Mouse (Mus musculus) c-Kit-positive CD71-negative TER-119-negative erythroid progenitor cells, embryonic 14.5 days (primary cell): ENCODE measurements around the gene Letm1.

Experiments used
- DNase-seq: peaks from one replicate; pipeline ENCODE4 v3.0.0-alpha.2; 2013; ENCODE audit warnings: low read depth

Gene Letm1

DNA sequence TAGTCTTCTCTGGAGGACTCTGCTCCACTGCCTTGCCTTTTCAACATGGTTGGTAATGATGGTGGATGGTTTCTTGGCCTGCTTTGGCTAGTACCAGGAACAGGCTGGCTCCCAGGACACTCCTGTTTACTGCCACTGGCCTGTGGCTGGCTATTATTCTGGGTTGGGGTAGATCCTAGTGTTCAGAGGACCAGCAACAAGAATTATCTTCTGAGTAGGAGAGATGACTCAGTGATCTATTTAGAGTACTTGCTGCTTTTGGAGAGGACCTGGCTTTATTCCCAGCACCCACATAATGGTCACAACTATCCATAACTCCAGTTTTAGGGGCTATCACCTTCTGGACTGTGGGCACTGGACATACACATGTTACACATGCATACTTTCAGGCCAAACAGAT lies 44.3 kb downstream of the Letm1 start:
- no peak for DNase-seq

DNA sequence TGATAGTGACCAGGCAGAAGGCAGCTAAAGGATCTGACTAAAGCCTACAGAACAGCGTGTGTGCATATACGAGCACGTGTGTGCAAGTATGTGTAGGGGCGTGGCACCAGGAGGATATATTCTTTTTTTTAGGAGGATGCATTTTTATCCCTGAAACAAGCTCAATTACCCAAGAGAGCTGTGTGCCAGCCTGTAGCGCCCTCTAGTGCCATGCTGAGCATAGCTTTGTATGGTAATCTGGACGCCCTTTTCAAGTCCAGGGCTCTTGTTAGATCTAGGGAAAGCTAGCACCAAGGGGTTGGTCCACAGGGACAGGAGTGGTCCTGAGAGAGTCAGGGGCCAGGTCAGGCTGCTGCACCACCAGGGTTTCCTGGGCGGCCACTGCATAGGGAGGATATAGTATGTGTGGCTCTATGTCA lies 44.7 kb downstream of the Letm1 start:
- DNase-seq, result peak; percentile 67

DNA sequence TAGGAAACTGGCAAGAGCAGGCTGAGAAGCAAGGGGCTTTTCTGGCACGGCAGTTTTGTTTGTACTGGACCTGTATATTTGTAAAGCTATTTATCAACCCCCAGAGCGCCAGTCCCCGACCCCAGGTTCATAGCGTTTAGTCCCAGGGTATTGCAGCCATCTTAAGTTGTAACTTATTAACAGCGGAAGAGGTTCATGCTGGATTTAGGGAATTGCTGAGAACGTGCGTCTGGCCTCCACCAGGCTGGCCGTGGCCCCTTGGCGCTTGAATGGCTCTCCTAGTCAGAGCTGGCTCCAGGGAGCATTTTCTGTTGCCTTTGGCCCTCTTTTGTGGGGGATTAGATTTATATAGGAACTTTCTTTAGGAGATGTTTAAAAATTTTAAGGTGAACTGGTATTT lies 46.4 kb downstream of the Letm1 start:
- no peak for DNase-seq

DNA sequence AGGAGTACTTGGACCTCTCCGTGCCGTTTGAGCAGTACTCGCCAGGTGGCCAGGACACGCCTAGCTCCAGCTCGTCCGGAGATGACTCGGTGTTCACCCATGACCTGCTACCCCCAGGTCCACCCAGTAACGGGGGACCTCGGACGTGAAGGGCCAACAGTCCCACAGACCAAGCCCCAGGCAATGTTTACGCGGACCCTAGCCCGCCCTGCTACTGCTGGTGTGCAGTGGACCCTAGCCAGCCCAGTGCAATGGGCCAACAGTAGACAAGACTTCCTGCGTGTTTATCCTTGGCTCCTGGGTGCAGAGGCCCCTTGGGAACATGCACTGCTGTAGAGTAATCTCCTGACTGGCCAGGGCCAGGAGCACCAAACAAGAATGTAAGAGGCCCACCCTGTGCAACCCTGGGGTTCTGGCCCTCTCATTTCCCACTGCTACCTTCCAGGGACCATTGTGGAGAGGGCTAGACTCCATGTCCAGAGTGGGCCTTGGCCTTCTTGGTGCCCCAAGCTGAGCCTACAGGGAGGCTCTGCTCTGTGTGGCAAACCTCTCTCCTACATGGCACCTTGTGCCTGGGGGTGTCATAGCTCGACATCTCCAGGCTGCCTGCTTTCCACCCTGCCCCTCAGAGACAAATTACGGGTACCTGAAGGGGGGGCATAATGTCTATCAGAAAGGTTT lies 47.1 kb downstream of the Letm1 start:
- no peak for DNase-seq

DNA sequence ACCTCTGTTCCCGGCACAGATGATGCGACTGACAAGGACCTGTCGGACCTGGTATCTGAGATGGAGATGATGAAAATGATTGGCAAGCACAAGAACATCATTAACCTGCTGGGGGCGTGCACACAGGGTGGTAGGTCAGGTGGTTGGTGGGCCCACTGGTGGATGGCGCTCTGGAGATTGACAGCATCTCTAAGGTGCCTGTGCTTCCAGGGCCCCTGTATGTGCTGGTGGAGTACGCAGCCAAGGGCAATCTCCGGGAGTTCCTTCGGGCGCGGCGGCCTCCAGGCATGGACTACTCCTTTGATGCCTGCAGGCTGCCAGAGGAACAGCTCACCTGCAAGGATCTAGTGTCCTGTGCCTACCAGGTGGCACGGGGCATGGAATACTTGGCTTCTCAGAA lies 48.8 kb downstream of the Letm1 start:
- DNase-seq, result no peak

DNA sequence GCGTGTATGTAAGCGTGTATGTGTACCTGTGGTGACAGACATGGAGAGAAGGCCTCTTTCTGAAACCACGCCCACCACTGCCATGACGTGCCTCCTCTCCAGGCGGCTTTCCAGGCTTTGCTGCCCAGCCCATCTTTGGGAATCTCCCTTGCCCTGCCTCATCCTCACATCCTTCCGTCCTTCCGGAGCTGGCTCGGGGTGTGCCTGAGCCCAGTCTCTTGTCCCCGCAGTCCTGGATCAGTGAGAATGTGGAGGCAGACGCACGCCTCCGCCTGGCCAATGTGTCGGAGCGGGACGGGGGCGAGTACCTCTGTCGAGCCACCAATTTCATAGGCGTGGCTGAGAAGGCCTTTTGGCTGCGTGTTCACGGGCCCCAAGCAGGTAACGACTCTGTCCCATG lies 51.6 kb downstream of the Letm1 start:
- DNase-seq, result no peak

DNA sequence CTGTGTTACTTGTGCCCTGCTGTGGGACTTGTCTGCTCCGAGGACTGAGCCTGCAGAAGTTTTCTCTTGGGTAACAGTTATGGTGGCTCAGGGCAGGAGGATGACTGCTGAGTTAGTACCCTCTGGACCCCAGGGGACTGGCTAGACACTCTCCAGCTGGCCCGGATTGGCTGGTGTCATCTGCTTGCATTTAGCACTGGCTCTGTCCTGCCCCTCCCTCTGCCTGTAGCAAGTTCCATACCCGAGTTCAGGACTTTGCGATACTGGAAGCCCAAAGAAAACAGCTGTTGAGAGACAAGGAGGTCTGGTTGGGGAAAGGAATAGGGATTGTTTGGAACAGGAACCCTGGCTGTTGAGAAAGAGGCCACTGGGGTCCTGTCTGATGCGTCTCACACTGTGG lies 52.1 kb downstream of the Letm1 start:
- DNase-seq, result no peak

DNA sequence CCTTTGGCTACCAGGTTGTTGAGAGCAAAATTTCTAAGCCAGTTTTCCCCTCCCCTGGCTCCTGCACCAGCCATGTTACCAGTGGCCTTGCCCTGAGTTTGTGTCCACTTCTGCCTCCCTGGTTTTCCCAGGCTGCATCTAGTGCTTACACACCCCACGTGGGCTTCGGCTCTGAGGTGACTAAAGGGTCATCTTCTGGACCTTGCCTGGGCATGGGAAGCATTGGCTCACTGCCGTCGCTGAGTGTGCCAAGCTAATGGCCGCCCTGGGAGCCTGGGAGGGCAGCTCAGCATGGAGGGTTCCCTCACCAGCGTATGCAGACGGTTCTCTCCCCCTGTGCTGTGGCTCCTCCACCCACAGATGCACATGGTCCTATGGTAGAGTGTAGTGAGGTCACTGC lies 53.8 kb downstream of the Letm1 start:
- no peak for DNase-seq

DNA sequence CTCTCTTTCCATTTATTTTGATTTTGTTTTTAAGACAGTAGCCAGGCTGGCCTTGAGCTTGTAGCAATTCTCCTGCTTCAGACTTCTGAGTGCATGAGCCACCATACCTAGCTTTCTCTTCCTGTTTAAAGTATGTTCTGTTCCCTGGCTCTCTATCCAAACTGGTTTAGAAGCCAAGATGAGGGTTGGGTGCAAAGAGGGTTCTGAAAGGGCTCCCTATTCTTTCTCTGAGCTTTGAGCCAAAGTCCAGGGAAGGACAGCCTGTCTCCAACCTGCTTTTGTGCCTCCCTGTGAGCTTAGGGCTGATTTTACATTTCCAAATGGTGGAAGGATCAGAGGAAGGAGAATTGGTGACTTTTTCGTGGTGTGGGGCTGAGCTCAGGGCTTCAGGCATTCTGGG lies 55.7 kb downstream of the Letm1 start:
- no peak for DNase-seq

DNA sequence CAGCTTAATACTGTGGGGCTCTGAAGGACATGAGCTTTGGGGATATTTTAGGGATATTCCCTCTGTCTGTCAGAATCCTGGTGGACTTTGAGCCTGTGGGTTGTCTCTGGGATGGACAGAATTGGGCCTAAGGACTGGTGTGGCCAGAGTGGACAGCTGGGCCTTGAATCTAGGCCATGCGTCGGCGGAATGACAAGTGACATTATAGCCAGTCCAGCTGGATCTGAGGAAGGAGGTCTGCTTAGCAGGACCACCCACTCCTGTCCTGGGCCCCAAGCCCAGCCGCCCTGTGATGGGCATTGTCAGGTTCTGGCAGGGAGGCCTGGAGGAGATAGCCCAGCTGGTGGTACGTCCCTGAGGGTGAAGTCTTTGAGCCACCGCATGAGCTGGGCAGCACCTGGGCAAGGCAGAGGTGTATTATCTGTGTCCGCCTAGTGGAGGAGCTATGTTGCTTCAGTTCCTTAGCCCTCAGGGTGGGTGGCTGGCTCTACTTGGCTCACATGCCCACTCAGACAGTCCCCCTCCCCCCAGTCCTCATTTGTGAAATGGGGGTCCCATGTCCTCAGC lies 56.5 kb downstream of the Letm1 start:
- DNase-seq, result no peak

DNA sequence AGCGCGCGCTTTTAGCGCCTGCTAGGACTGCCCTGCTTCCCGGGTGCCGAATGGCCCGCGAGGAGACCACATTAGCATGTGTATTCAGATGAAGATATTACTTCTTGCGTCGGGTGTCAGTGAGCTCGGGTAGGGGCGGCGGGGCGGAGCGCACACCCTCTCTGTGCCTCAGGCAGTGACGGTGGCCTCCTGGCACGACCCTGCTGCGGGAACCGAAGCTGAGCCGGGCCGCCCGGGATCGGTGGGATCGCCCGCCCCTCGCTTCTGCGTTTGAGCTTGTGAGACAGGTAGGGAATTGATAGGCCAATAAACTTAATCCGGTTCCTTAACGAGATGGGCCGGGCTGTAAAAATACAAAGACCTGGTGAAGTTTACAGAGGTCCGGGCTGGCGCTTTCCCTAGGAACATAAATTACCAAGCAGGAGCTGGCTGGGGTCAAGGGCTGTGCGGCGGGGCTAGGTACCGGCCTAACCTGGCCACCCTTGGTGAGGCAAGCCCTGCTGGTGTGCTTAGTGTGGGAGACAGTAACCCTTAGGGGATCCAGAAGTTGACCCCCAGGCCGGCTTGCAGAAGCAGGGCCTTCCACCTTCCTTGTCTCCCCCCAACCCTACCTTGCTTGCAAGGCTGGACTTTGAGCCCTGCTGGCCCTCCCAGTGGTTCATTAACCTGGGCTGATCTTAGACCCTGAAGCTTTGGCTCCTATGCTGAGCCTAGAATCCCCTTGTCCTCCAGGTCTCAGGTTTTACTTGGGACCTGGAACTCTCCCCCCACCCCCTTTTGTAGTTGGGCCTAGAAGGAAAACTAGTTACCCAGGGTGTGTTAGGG lies 58.8 kb downstream of the Letm1 start:
- no peak for DNase-seq

DNA sequence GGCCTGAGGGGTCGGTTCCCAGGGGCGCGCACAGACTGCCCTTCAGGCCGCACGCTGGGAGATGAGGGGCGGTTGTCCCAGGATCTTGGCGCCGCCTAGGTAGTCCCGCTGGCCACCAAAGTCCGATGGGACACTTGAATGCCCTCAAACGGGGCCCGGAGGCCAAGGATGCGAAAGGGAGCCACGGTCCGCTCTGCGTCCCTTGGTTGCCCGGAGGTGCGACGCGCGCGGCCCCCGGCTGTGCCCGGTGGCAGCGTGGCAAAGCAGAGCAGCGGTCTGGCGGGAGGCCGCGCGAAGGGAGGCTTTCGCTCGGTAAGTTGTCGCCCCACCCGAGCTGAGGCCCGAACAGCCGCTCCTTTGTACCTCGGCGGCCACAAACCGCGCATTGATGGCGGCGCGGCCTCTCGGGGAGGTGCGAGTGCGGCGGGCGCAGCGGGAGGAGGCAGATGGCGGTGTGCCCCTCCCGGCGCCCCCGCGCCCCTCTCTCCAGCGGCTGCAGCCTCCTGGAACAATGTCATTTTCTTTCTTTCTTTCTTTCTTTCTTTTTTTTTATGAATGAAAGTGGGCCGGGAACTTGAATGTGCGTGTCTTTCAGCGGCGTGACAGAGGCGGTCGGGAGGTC lies 59.5 kb downstream of the Letm1 start:
- no peak for DNase-seq

DNA sequence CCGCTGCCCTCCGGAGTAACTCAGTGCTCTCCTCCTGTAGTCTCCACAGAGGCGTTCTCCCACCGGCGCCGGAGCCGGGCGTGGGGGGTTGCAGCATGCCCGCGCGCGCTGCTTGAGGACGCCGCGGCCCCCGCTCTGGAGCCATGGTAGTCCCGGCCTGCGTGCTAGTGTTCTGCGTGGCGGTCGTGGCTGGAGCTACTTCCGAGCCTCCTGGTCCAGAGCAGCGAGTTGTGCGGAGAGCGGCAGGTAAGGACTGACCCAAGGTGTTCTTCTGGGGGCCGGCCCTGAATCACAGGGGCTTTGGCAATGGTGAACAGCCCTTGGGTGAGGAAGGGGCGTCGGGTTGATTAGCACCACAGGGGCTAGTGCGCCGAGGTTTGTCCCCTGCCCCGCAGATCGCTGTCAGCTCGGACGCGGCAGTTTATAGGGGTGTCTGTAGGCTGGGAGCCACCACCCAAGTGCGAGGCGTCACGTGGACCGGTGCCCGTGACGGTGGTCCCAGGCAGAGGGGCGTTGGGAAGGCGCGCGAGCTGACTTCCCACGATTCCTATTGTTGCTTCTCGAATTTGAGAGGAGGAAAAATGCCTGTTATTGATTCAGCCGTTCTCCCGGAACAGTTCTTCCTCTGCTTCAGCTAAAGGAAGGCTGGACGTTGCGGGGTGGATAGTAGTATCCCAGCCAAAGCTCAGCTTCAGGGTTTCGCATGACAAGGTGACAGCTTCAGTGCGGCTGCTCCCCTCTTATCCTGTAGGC lies 60.2 kb downstream of the Letm1 start:
- no peak for DNase-seq

DNA sequence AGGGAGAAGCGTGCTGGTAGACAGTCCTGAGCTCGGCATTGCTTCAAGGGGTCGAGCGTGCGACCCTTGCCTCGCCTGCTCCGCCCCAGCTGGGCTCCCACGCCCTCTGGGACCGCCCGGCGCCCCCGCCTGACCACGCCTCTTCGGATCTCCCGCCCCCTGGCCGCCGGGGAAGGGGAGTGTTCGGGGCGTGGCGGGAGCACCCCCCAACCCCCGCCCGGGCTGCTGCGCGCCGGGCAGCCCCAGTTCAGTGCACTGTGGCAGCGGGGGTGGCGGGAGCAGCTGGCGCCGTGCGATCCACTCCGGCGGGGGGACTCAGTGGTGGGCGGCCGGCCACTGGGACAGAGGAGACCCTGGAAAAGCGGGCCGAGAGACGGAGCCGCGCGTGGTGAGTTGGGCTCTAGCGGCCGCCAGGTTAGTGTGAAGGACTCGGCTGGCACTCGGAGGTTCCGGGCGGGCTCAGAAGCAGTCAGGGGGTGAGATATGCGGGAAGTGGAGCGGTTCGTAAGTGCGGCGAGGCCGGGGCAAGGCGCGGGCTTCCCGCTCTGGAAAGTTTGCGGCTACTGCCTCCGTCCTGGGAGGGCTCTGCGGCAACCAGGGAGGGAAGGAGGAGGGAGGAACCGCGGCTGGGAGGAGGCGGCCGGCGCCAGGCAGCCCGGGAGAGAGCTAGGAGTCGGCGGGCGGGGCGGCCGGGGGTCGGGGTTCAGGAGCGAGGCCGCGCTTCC lies 60.9 kb downstream of the Letm1 start, which contains the start of gene Fgfr3:
TSS of gene Fgfr3 (plus strand) at position 134 of the 725 bp plus-strand sequence.
- DNase-seq, result no peak

DNA sequence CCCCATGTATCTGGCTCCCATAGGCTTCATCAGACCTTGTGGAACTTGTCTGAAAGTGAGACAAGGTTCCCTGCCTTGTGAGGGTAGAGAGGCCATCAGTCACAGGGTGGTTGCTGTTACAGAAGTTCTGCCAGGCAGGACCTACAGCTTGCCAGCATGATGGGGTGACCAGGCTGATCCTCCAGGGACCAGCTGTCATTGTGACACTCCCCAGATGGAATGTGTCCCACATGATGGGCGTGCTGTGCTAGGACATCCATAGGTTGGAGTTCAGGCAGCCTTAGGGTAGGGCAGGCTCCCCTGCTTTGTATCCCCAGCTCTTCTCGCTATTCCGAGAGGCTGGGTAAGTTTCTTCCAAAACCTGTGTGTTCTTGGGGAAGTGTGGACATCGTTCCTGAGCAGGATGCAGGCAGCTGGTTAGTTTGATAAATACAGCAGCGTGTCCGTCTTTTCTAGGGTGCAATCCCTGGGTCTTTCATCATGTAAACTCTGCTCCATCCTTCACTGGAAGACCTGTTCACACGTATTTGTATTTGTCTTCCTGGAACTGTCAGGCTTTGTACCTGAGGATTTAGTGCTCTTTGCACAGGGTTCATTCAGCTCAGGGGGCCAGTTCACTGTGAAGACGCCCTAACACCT lies 61.6 kb downstream of the Letm1 start:
- DNase-seq, result no peak

DNA sequence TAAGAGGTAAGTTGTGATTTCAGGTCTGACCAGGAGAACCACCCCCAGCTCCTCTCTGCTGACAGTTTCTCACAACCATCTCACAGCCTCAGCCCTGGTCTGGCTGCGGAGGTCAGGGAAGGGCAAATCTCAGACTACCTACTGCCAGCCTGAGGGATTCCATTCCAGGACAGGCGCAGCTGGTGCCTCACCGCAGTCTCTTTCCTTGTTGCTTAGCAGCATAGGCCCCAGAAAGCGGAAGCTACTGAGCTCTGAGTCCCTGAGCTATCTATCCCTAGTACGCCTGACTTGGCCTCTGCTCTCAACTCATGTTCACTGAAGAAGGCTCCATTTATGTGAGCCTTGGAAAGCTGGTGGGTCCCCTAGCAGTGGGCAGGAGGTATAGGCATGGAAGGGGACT lies 64.2 kb downstream of the Letm1 start:
- no peak for DNase-seq

DNA sequence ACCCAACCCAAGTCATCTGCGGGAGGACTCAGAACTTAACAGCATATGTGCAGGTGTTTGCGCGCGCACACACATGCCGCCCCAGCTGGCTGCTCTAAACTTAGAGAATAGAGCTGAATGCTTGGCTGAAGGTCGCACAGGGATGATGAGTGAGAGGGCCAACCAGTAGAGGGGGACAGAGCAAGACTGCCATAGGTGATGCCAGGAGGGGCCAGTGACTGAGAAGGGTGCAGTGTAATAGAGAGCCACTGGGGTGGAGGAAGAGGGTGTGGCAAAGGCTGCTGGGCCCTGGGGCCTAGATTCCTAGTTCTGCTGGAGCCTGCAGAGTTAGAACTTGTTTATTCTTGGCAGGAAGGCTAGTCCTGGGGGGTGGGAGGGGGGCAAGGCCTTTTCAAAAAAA lies 66.2 kb downstream of the Letm1 start:
- DNase-seq, result no peak

DNA sequence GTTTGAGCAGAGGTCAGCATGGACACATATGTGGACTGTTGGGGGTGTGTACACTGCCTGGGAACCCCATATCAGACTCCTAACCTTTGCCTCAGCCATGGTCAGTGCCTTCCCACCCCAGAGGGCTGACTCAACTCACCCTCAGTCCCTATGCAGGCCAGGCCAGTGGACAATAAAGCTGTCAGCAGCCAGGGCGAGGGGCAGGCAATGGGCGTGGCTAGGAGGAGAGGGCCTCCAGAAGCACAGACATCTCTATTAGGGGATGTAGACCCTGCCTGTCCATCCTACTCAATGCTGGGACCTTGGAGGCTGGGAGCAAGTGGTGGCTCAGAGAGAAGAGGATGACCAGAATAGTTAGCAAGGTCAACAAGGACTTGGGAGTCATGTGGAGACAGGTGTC lies 67.4 kb downstream of the Letm1 start:
- DNase-seq, result no peak

DNA sequence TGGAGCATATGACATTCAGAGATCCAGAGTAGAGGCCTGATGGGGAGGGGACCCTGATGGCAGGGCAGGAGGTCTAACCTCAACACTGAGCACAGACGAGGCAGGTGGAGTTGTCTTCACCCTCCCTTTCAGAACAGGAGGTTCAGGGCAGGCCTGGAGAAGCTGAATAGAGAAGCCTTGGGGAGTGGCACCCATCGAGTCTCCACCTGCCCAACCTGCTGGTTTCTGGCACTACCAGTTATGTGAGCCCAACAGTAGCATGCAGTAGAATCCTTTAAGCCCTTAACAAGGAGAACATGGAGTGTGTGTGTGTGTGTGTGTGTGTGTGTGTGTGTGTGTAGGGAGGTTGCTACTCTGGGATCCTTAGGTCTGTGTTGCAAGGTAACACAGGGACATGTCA lies 70.1 kb downstream of the Letm1 start:
- DNase-seq, result no peak

DNA sequence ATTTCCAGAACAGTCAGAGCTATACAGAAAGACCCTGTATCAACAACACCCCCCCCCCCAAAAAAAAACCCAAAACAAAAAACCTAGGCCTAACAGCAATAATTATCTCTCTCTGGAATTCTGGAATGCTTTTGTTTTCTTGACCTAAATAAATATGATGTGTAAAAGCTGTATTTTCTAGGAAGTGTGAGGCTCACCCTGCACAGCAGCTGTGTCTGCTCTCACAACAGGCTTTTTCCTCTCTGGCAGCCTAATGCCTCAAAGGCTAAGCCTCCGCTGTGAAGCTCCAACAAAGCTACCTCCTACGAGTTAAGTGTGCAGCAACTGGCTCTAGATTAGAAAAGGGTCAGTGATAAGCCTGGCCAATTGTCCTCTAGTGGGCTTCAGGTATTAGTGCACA lies 73.6 kb downstream of the Letm1 start:
- DNase-seq, result no peak

DNA sequence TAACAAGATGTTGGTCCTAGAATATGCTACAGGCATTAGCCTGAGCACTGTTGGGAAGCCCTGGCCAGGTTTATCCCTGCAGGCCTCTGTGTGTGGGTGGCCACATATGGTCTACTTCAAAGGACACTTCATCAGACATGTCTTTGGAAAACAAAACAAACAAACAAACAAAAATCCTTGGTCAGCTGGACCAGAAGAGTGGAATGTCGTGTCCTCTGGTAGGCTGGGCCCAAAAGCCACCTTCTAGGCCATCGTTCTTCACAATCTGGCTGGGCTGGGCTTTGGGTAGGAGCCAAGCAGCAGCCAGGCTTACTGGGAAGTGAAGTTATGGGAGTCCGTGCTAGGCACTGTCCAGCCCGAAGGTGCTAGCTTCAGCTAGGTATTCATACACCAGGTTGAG lies 75.5 kb downstream of the Letm1 start:
- DNase-seq, result no peak
